Mouse (Mus musculus) lung, embryonic 14.5 days (tissue): ENCODE measurements at regions not wholly inside any gene's neighbourhood (a gene's known extent, or its start where the extent isn't known, plus 50 kb on each side); places are given as distances from the start of the nearest gene placed in this dataset.

Experiments used
- ATAC-seq: fragments of 200-750 bp; cut with Nextera tagmentation; 2 replicates; pipeline ENCODE4 v1.8.0; 2017; ENCODE audit warnings: mild to moderate bottlenecking, moderate TSS enrichment, moderate library complexity; ENCODE audit not compliant: insufficient read depth
- DNase-seq: peaks from one replicate; pipeline ENCODE4 v3.0.0-alpha.2; 2015
- H3K27ac ChIP-seq: fragments of 300-500 bp; sonication (generic); 2 replicates; pipeline ENCODE4 v1.5.1; 2014; ENCODE audit warnings: low read depth, mild to moderate bottlenecking, moderate library complexity
- H3K27me3 ChIP-seq: fragments of 300-500 bp; sonication (generic); 2 replicates; pipeline ENCODE4 v1.6.1; 2014; ENCODE audit warnings: low read length, control low read depth; ENCODE audit not compliant: insufficient read depth
- H3K36me3 ChIP-seq: fragments of 300-500 bp; sonication (generic); 2 replicates; pipeline ENCODE4 v1.6.1; 2014; ENCODE audit warnings: control low read depth; ENCODE audit not compliant: insufficient read depth
- H3K4me1 ChIP-seq: fragments of 300-500 bp; sonication (generic); 2 replicates; pipeline ENCODE4 v1.6.1; 2014; ENCODE audit warnings: antibody characterized with exemption, control low read depth; ENCODE audit not compliant: insufficient read depth
- H3K4me2 ChIP-seq: fragments of 300-500 bp; sonication (generic); 2 replicates; pipeline ENCODE4 v1.6.1; 2014; ENCODE audit warnings: mild to moderate bottlenecking
- H3K4me3 ChIP-seq: fragments of 300-500 bp; sonication (generic); 2 replicates; pipeline ENCODE4 v1.5.1; 2014; ENCODE audit warnings: low read depth, low read length
- H3K9ac ChIP-seq: fragments of 300-500 bp; sonication (generic); 2 replicates; pipeline ENCODE4 v1.6.1; 2014
- H3K9me3 ChIP-seq: fragments of 300-500 bp; sonication (generic); 2 replicates; pipeline ENCODE4 v1.6.1; 2016; ENCODE audit warnings: low read depth, low read length, control low read depth
- CTCF ChIP-seq: IDR thresholded peaks from 2 replicates; pipeline ENCODE4 v1.5.1; 2016; ENCODE audit warnings: antibody characterized with exemption, low read depth
- WGBS: fragments of 180-500 bp; shearing (Covaris S2); extraction: QIAGEN DNeasy Blood & Tissue Kit; methylation state at CpG from one replicate; pipeline ENCODE4 v1.1.7; 2014; 5-methylcytosine and 5-hydroxymethylcytosine counted together

DNA sequence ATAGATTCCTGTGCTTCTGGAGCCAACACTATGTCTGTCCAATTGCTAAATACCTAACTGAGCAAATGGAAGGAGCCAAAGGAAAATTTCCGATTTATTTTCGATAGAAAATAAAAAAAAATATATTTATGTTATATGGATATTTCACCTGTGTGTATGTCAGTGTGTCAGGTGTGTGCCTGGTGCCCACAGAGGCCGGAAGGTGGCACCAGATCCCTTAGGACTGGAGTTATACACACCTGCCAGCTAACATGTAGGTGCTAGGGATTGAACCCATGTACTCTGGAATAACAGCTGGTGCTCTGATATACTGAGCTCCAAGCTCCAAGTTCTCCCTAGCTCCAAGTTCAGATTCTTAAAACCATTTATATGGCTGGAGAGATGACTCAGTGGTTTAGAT lies 79.0 kb downstream of the Mfsd1 start:
- TF ChIP-seq CTCF: no peak
- WGBS: 89% methylated on average over 3 of the region's 3 CpGs
- H3K27me3 ChIP-seq: no peaks in the 10 kb centered on the region
- H3K9me3 ChIP-seq: no peaks in the 10 kb centered on the region
- no peak for ATAC-seq
- H3K9ac ChIP-seq: no peak overlapping the region
- no peaks in the 10 kb centered on the region for H3K36me3 ChIP-seq
- no peaks in the 10 kb centered on the region for H3K4me1 ChIP-seq
- H3K4me3 ChIP-seq: no peak overlapping the region
- DNase-seq: no peak
- H3K27ac ChIP-seq: no peak overlapping the region
- no peak overlapping the region for H3K4me2 ChIP-seq

DNA sequence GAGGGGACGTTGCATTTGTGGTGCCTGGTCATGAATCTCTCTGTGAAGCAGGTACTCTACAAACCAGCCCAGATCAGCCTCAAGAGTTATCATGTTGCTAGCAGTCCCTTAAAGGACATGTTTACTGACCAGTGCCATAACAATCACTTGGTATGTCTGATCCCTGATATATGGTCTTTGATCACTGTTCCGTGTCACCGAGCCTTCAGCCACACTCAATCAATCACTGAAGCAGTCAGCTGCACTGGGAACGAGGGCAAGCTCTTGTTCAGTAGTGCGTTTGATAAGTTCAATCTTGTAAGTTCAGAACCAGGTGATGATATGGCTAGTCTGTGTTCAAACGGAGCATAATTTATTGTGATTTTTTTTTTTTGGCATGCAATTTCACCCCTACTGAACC lies 126.8 kb downstream of the Mfsd1 start:
- Histone ChIP-seq H3K4me3 (no peak overlapping the region), H3K4me1 (no peaks in the 10 kb centered on the region), H3K36me3 (no peaks in the 10 kb centered on the region), H3K27me3 (no peaks in the 10 kb centered on the region), H3K27ac (no peak overlapping the region), H3K9me3 (no peaks in the 10 kb centered on the region), H3K4me2 (no peak overlapping the region), H3K9ac (no peak overlapping the region)
- no peak for ATAC-seq
- no peak for TF ChIP-seq CTCF
- WGBS: 8% methylated on average over 6 of the region's 6 CpGs
- no peak for DNase-seq

DNA sequence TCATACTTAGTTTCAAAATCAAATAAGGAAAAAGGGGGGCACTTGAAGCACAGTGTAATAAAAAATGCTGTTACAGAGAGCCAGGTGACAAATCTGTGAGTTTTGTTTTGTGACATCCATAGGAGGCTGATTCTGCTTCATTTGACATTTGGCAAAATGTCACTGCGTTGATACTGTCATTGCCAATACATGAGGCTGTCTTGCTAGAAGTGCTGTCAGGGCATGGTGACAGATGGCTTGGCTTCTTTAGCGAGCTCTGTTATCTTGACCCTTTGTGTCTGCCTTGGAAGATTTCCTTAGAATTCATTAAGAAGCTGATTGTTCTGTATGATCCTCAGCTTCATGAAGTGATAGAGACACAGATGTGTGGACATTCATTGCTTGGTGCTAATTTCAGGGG lies 129.2 kb downstream of the Mfsd1 start:
- no peak for TF ChIP-seq CTCF
- ATAC-seq: no peak
- Histone ChIP-seq H3K36me3 (no peaks in the 10 kb centered on the region), H3K4me2 (no peak overlapping the region), H3K9me3 (no peaks in the 10 kb centered on the region), H3K9ac (no peak overlapping the region), H3K27ac (no peak overlapping the region), H3K4me1 (no peaks in the 10 kb centered on the region), H3K4me3 (no peak overlapping the region), H3K27me3 (no peaks in the 10 kb centered on the region)
- no peak for DNase-seq
- 27% methylated on average over 2 of the region's 2 CpGs for WGBS

DNA sequence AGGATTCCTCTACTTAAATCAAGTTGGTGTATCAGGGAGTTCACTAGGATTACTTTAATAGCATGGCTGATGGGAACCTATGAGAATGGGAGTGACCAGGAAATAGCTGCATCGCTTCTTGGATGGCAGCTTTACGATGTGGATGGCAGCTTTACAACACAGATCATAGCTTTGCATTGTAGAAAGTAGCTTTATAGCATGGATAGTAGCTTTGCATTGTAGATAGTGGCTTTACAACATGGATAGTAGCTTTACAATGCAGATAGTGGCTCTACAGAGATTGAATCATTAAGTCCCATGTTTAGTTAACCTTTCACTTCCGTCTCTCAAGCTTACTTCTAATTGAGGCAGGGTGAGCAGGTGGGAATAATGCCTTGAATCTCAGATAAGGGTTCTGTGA lies 149.4 kb downstream of the Mfsd1 start:
- DNase-seq (no peak), ATAC-seq (no peak)
- H3K9ac ChIP-seq: no peak overlapping the region
- H3K27ac ChIP-seq: no peak overlapping the region
- H3K4me2 ChIP-seq: no peak overlapping the region
- H3K4me3 ChIP-seq: no peak overlapping the region
- 86% methylated on average over 3 of the region's 3 CpGs for WGBS
- H3K36me3 ChIP-seq: no peaks in the 10 kb centered on the region
- no peaks in the 10 kb centered on the region for H3K9me3 ChIP-seq
- TF ChIP-seq CTCF: no peak
- H3K4me1 ChIP-seq: no peaks in the 10 kb centered on the region
- H3K27me3 ChIP-seq: no peaks in the 10 kb centered on the region

DNA sequence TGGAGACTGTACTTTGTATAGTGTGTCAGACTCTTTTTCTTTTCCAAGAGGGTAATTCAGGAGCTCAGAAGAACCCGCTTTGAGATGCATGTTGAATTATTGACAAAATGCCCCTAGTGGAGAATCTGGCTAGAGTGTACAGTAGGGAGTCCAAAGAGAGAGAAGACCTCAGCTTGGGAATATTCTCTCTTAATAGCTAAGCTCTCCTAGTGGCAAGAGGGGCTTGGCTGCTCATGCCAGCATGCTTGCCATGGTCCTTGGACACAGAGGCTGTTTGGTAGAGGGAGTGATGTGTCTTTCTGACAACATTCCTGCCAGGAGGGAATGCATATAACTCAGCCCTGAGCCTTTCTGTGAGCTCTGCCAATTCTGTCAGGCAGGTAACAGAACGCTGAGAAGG lies 150.3 kb downstream of the Mfsd1 start:
- no peak overlapping the region for H3K27ac ChIP-seq
- H3K36me3 ChIP-seq: no peaks in the 10 kb centered on the region
- ATAC-seq (no peak; the same call in 1 of the 2 replicates), DNase-seq (peak; percentile 8)
- TF ChIP-seq CTCF: no peak
- no peak overlapping the region for H3K9ac ChIP-seq
- H3K4me3 ChIP-seq: no peak overlapping the region
- 60% methylated on average over 2 of the region's 2 CpGs for WGBS
- no peak overlapping the region for H3K4me2 ChIP-seq
- no peaks in the 10 kb centered on the region for H3K4me1 ChIP-seq
- no peaks in the 10 kb centered on the region for H3K9me3 ChIP-seq
- H3K27me3 ChIP-seq: no peaks in the 10 kb centered on the region

DNA sequence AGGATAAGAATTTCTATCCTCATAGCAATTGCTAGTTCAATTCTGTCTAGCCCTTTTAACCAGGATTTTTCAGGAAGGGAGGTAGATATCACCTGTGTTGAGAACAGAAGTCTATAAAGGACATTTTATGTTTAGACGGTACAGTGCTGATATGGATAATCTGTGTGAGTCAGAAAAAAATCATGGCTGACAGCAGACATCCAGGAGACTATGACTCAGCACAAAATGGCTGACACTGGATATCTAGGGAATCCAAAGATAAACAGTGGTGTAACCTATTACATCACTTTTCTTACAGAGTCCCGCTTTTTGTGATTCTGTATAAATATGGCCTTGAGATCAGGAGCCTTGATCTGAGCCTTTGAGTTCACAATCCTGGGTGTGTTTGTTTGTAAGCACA lies 137.8 kb upstream of the Iqcj start:
- no peaks in the 10 kb centered on the region for H3K36me3 ChIP-seq
- H3K9me3 ChIP-seq: no peaks in the 10 kb centered on the region
- H3K27ac ChIP-seq: no peak overlapping the region
- no peak for TF ChIP-seq CTCF
- H3K4me2 ChIP-seq: no peak overlapping the region
- no peaks in the 10 kb centered on the region for H3K4me1 ChIP-seq
- DNase-seq (no peak), ATAC-seq (no peak)
- 62% methylated on average over 2 of the region's 2 CpGs for WGBS
- no peaks in the 10 kb centered on the region for H3K27me3 ChIP-seq
- no peak overlapping the region for H3K4me3 ChIP-seq
- no peak overlapping the region for H3K9ac ChIP-seq

DNA sequence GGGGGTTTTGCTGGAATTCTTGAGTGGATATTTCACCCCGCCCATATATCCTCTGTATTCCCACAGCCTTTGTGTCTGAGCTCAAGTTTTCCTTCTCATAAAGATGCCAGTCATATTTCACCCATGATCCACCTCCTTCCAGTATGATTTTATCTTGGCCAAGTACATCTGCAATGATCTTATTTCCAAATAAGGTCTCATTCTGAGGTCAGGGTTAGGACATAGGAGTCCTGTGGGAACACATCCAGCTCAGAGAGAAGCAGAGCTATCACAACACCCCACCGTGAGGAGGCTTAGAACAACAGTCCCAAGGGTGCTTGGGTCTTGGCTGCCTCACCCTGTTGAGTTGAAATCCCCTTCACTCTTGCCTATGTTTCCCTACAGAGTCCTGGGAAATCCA lies 123.4 kb upstream of the Iqcj start:
- Histone ChIP-seq H3K4me3 (no peak overlapping the region), H3K27ac (no peak overlapping the region), H3K27me3 (no peaks in the 10 kb centered on the region), H3K4me2 (no peak overlapping the region), H3K4me1 (no peaks in the 10 kb centered on the region), H3K36me3 (no peaks in the 10 kb centered on the region), H3K9me3 (no peaks in the 10 kb centered on the region), H3K9ac (no peak overlapping the region)
- ATAC-seq (no peak), DNase-seq (no peak)
- WGBS: 72% methylated on average over 2 of the region's 2 CpGs
- TF ChIP-seq CTCF: no peak

DNA sequence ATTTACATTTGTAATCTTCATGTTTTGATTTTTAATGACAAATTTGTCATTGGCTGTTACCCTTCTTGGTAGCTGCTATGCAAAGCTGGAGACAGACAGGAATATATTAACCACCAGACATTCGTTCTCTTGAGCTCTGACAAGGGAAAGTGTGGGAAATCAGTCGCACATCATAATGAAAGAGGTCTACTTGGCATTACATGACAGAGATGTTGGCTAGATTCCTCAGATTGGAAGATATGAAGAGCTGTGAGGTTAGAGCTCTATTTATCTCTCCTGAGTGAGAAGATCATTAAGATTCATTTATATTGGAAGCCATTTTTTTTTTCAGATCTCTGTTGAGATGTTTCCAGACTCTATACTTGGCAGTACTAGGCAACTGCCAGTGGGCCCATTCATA lies 118.6 kb upstream of the Iqcj start:
- Histone ChIP-seq H3K27ac (no peak overlapping the region), H3K36me3 (no peaks in the 10 kb centered on the region), H3K9ac (no peak overlapping the region), H3K4me1 (no peaks in the 10 kb centered on the region), H3K9me3 (no peaks in the 10 kb centered on the region), H3K4me2 (no peak overlapping the region), H3K4me3 (no peak overlapping the region), H3K27me3 (no peaks in the 10 kb centered on the region)
- WGBS: 49% methylated on average over 2 of the region's 2 CpGs
- no peak for TF ChIP-seq CTCF
- DNase-seq (peak; percentile 69), ATAC-seq (no peak; the same call in 1 of the 2 replicates)
